Mouse (Mus musculus): ENCODE measurements around the gene Arpin. TPM values are rescaled to one million over a fixed set of nuclear protein-coding genes. Genes with fewer than 3 reads are reported as not detected.

The Arpin gene
- 18.9 and 19.2 TPM in 2 replicates for polyA plus RNA-seq (2015; fragmentation: Nextera tagmentation; extraction: Ambion mirVana)

DNA sequence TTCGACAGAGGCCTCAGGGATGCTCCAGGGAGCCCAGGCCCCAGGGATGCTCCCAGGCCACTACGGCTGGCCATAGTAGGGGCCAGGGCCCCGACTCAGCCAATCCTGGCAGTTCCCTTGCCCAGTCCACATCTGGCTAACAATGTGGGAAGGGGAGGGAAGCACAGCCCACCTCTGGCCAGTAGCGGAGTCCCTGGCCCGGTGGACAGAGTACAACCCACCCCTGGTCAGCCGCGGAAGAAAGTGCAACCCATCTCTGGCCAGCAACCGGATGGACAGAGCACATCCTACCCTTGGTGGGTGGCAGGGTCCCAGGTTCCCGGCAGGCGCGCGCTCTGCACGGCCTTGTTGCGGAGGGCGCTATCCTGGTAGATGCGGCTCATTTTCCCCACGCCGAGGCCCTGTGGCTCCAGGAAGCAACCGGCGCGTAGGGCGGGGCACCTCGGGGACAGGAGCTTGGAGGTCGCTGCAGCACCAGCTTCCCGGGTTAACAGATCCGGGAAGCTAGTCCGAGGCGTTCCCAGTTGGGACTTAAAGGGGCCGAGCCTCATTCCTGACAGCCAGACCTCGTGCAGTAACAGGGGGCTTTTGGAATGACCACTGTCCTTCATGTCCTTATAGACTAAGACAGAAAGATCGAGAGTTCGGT is at the start of gene Arpin:
Arpin (minus strand) TSS at position 498 of the 649 bp plus-strand sequence.
- H3K9me3 ChIP-seq = no peaks in the 10 kb centered on the region
- under 1% methylated on average over 31 of the region's 32 CpGs for WGBS
- H3K9ac ChIP-seq = peak within 1 kb of the TSS; percentile 56
- H3K36me3 ChIP-seq = no peaks in the 10 kb centered on the region
- peak; percentile 71 for ATAC-seq (ENCODE audit: low FRiP score, low read depth)
- H3K4me2 ChIP-seq = peak within 1 kb of the TSS; percentile 65
- peaks cover 22% of the 10 kb centered on the region for H3K4me1 ChIP-seq (replicated peaks)
- peak within 1 kb of the TSS; percentile 49 for H3K4me3 ChIP-seq
- H3K27ac ChIP-seq (replicated peaks) = peak within 1 kb of the TSS; percentile 59
- H3K27me3 ChIP-seq = 0 out of 2 replicates have a peak, but pooled peaks cover 2% of the 10 kb centered on the region

DNA sequence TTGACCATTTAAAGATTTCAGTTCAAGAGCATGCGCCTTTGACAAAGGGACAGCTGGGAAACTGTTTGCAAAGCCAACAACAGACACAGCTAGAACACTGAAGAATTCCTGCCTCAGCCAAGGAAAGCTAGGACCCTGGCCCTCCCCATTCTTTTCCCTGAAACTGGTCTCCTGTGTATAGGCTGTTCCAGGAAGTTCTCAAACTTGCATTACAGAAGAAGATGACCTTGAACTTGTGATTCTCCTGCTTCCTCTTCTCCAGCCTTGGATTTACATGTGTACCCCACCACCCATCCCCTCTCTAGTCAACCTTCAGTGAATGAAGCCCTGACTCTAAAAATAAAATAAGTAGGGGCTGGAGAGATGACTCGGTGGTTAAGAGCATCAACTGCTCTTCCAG is 40.2 kb upstream of the Arpin start:
- no peak overlapping the region for H3K27ac ChIP-seq (replicated peaks)
- WGBS = 96% methylated on average over 2 of the region's 2 CpGs

GRCm38 (mm10) chr7:79972195-79972594 is 37.0 kb upstream of the Arpin start:
- no peak overlapping the region for H3K27ac ChIP-seq (replicated peaks)
- H3K9ac ChIP-seq = no peak overlapping the region
- no peak overlapping the region for H3K4me2 ChIP-seq
- no peak overlapping the region for H3K4me3 ChIP-seq
- no peaks in the 10 kb centered on the region for H3K4me1 ChIP-seq (replicated peaks)
- no peaks in the 10 kb centered on the region for H3K36me3 ChIP-seq
- H3K9me3 ChIP-seq = no peaks in the 10 kb centered on the region
- 85% methylated on average over 5 of the region's 5 CpGs for WGBS
- no peak for ATAC-seq (ENCODE audit: low FRiP score, low read depth)
- H3K27me3 ChIP-seq = no peaks in the 10 kb centered on the region

More for the DNA sequence above, 40.2 kb upstream of the Arpin start:
- H3K9ac ChIP-seq = no peak overlapping the region
- no peaks in the 10 kb centered on the region for H3K4me1 ChIP-seq (replicated peaks)
- H3K36me3 ChIP-seq = no peaks in the 10 kb centered on the region
- H3K4me3 ChIP-seq = no peak overlapping the region
- no peak for ATAC-seq (ENCODE audit: low FRiP score, low read depth)
- no peaks in the 10 kb centered on the region for H3K27me3 ChIP-seq
- no peak overlapping the region for H3K4me2 ChIP-seq
- no peaks in the 10 kb centered on the region for H3K9me3 ChIP-seq

GRCm38 (mm10) chr7:79970336-79970735 is 35.2 kb upstream of the Arpin start:
- Histone ChIP-seq H3K27ac (replicated peaks) (no peak overlapping the region), H3K9me3 (no peaks in the 10 kb centered on the region), H3K4me1 (replicated peaks) (no peaks in the 10 kb centered on the region), H3K9ac (no peak overlapping the region), H3K36me3 (no peaks in the 10 kb centered on the region), H3K27me3 (no peaks in the 10 kb centered on the region; the same call in 1 of the 2 replicates), H3K4me2 (no peak overlapping the region), H3K4me3 (no peak overlapping the region)
- ATAC-seq (ENCODE audit: low FRiP score, low read depth) = no peak
- WGBS = 60% methylated on average over 1 of the region's 1 CpGs

DNA sequence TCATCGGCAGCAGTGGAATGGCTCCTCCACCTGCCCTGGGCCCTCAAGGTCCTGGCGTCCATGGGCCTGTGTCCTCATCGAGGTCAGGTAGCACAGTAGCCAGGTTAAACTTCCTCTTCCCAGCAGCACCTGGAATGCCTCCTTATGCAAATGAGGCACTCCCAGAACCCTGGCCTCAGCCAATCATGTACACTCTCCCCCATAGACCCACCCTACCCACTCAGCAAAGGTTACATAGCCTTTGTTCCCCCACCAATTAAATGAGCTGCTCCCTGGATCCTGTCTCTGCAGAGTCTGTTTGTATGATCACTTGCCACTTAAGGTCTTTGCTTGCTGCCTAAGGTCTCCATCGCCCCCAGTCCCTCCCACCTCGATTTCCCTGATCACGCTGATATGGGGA is 33.2 kb upstream of the Arpin start:
- WGBS = 85% methylated on average over 6 of the region's 6 CpGs
- no peaks in the 10 kb centered on the region; the same call in 1 of the 2 replicates for H3K27me3 ChIP-seq
- H3K9ac ChIP-seq = no peak overlapping the region
- H3K4me2 ChIP-seq = no peak overlapping the region
- H3K27ac ChIP-seq (replicated peaks) = no peak overlapping the region
- H3K9me3 ChIP-seq = no peaks in the 10 kb centered on the region
- H3K4me3 ChIP-seq = no peak overlapping the region
- no peaks in the 10 kb centered on the region for H3K36me3 ChIP-seq
- H3K4me1 ChIP-seq (replicated peaks) = no peaks in the 10 kb centered on the region
- ATAC-seq (ENCODE audit: low FRiP score, low read depth) = no peak

DNA sequence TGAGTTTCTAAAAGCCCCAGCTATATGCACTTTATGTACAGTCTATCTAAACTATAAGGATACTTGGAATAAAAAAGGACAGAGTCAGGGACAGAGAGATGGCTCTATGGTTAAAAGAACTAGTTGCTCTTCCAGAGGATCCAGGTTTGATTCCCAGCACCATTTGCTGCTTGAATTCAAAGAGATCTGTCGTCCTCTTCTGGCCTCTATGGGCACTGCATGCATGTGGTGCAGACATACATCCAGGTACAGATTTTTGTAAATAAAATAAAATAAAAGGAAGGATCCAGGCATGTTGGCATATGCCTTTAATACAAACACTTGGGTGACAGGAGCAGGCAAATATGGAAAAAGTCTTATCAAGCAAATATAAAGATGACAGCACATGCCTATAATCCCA is 26.4 kb upstream of the Arpin start:
- Histone ChIP-seq H3K4me2 (no peak overlapping the region), H3K36me3 (no peaks in the 10 kb centered on the region), H3K9ac (no peak overlapping the region), H3K9me3 (no peaks in the 10 kb centered on the region), H3K27me3 (no peaks in the 10 kb centered on the region; the same call in 1 of the 2 replicates), H3K4me1 (replicated peaks) (no peaks in the 10 kb centered on the region), H3K4me3 (no peak overlapping the region), H3K27ac (replicated peaks) (no peak overlapping the region)
- ATAC-seq (ENCODE audit: low FRiP score, low read depth) = no peak
- WGBS = 57% methylated on average over 1 of the region's 1 CpGs

DNA sequence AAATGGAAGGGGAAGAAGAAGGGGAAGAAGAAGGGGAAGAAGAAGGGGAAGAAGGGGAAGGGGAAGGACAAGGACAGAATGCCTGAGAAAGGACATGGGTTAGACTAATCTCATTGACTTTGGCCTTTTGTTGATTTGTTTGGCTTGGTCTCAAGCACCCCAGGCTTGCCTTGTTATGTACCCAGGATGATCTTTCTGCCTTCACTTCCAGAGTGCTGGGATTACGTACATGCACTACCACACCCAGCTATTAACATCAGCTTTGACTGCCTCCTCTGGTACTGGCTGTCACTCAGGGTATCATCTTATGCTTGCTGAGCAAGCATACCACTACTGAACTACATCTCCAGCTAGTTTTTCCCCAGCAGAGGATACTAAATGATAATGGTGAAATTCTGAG is 21.0 kb upstream of the Arpin start:
- H3K4me3 ChIP-seq = no peak overlapping the region
- no peak for ATAC-seq (ENCODE audit: low FRiP score, low read depth)

DNA sequence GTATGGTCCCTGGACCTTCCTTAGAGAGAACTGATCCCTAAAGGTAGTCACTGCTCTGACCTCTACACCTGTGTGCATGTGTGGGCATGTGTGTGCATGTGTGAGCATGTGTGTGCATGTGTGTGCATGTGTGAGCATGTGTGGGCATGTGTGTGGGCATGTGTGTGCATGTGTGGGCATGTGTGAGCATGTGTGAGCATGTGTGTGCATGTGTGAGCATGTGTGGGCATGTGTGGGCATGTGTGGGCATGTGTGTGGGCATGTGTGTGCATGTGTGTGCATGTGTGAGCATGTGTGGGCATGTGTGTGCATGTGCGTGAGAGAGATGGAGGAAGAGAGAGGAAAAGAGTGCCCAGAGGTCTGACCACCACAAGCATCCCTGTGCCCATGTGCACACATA is 19.7 kb upstream of the Arpin start:
- H3K4me1 ChIP-seq (replicated peaks) = no peaks in the 10 kb centered on the region
- no peaks in the 10 kb centered on the region for H3K36me3 ChIP-seq
- no peak for ATAC-seq (ENCODE audit: low FRiP score, low read depth)
- no peak overlapping the region for H3K4me2 ChIP-seq
- no peaks in the 10 kb centered on the region for H3K9me3 ChIP-seq
- no peak overlapping the region for H3K9ac ChIP-seq
- WGBS = 100% methylated on average over 1 of the region's 1 CpGs
- H3K27ac ChIP-seq (replicated peaks) = no peak overlapping the region
- no peaks in the 10 kb centered on the region for H3K27me3 ChIP-seq
- no peak overlapping the region for H3K4me3 ChIP-seq

More for the DNA sequence above, 21.0 kb upstream of the Arpin start:
- Histone ChIP-seq H3K27me3 (no peaks in the 10 kb centered on the region), H3K9me3 (no peaks in the 10 kb centered on the region), H3K27ac (replicated peaks) (no peak overlapping the region), H3K9ac (no peak overlapping the region), H3K4me1 (replicated peaks) (no peaks in the 10 kb centered on the region), H3K4me2 (no peak overlapping the region), H3K36me3 (no peaks in the 10 kb centered on the region)
- 88% methylated on average over 1 of the region's 1 CpGs for WGBS

DNA sequence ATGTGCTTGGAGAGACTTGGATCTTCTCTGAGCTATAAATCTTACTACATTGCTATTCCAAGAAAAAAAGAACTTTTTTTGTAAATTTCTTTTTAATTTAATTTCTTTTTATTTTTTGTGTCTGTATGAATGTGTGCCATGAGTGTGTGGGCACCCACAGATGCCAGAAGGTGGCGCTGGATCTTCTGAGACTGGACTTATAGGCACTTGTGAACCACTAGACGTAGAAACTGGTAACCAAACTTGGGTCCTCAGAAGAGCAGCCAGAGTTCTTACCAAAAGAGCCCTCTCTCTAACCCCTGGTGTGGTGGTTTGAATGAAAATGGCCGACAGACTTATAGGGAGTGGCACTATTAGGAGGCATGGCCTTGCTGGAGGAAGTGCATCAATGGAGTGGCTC is 15.9 kb upstream of the Arpin start:
- no peak for ATAC-seq (ENCODE audit: low FRiP score, low read depth)
- H3K4me2 ChIP-seq = no peak overlapping the region

DNA sequence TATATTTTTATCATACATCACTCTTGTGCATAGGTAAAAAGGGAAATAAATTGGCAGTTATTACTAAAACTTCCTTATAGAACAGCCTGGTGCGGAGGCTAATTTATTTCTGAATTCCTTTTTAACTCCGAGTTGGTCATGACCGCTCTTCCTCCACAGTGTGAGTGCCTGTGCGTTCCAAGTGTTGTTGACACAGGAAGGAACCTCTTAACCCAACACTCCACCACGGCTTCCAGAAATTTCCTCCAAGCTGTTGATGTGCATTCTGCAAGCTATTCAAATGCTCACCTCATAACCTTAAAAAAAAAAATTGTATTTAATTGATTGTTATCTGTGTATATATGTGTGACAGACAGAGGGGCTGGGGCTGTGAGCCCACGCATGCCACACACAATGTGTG is 15.1 kb upstream of the Arpin start:
- Histone ChIP-seq H3K9ac (no peak overlapping the region), H3K36me3 (no peaks in the 10 kb centered on the region), H3K4me2 (no peak overlapping the region), H3K9me3 (no peaks in the 10 kb centered on the region), H3K4me3 (no peak overlapping the region), H3K27ac (replicated peaks) (no peak overlapping the region), H3K4me1 (replicated peaks) (no peaks in the 10 kb centered on the region), H3K27me3 (no peaks in the 10 kb centered on the region)
- WGBS = 84% methylated on average over 6 of the region's 6 CpGs
- ATAC-seq (ENCODE audit: low FRiP score, low read depth) = no peak

More for the DNA sequence above, 15.9 kb upstream of the Arpin start:
- H3K27me3 ChIP-seq = no peaks in the 10 kb centered on the region
- H3K4me3 ChIP-seq = no peak overlapping the region
- H3K9ac ChIP-seq = no peak overlapping the region
- H3K9me3 ChIP-seq = no peaks in the 10 kb centered on the region
- H3K36me3 ChIP-seq = no peaks in the 10 kb centered on the region
- no peaks in the 10 kb centered on the region for H3K4me1 ChIP-seq (replicated peaks)
- 71% methylated on average over 3 of the region's 3 CpGs for WGBS
- H3K27ac ChIP-seq (replicated peaks) = no peak overlapping the region

- H3K4me3 ChIP-seq = peak overlapping the region; percentile 49
- peak overlapping the region; percentile 56 for H3K9ac ChIP-seq
- H3K9me3 ChIP-seq = no peaks in the 10 kb centered on the region
- peak overlapping the region; percentile 65 for H3K4me2 ChIP-seq
- ATAC-seq (ENCODE audit: low FRiP score, low read depth) = no peak
- peaks cover 22% of the 10 kb centered on the region for H3K4me1 ChIP-seq (replicated peaks)
- H3K36me3 ChIP-seq = no peaks in the 10 kb centered on the region
- H3K27ac ChIP-seq (replicated peaks) = peak overlapping the region; percentile 59; the same call in 1 of the 2 replicates
- WGBS = 3% methylated on average over 19 of the region's 19 CpGs
- 0 out of 2 replicates have a peak, but pooled peaks cover 2% of the 10 kb centered on the region for H3K27me3 ChIP-seq
Measured at GRCm38 (mm10) chr7:79935511-79936205, 499 bp upstream of the Arpin start.

DNA sequence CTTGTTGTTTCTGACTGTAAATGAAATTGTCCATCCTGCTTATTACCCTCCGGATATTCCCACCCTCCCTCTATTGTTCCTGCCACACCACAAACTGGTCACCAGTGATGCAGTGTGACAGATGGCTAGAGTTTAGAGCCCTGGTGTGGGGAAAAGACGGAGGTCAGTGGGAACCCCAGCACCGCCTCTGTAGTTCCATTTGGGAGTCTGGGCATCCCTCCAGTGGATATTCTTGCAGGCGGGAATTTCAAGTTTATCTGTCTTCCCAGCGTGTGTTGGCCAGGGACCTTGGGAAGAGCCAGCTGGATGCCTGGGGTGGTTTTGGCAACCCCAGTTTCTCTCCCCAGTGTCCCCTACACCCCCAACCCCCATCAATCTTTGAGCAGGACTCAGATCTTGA is 698 bp downstream of the Arpin start:
- Histone ChIP-seq H3K4me1 (replicated peaks) (peaks cover 22% of the 10 kb centered on the region), H3K36me3 (no peaks in the 10 kb centered on the region), H3K9ac (peak overlapping the region; percentile 56), H3K4me3 (peak overlapping the region; percentile 49), H3K4me2 (peak overlapping the region; percentile 65), H3K27ac (replicated peaks) (peak overlapping the region; percentile 59), H3K9me3 (no peaks in the 10 kb centered on the region), H3K27me3 (0 out of 2 replicates have a peak, but pooled peaks cover 2% of the 10 kb centered on the region)
- 26% methylated on average over 5 of the region's 5 CpGs for WGBS
- ATAC-seq (ENCODE audit: low FRiP score, low read depth) = no peak

Data from hindbrain, embryonic 15.5 days (tissue).